Mouse (Mus musculus) WW6 (cell line): ENCODE data around the gene Rbm15.

Experiments used
- DNase-seq: peaks from one replicate; pipeline ENCODE4 v3.0.0-alpha.2; 2013; ENCODE audit warnings: low read depth, low spot score

Gene Rbm15

GRCm38 (mm10) chr3:107333381-107334201 is at the start of gene Rbm15:
Gene Rbm15 (minus strand): TSS chr3:107333673.
- DNase-seq = peak; percentile 95

GRCm38 (mm10) chr3:107379422-107379821 is 45.9 kb upstream of the Rbm15 start:
- peak; percentile 57 for DNase-seq

GRCm38 (mm10) chr3:107378626-107379025 is 45.2 kb upstream of the Rbm15 start:
- DNase-seq = no peak

- no peak for DNase-seq
Measured at GRCm38 (mm10) chr3:107374948-107375664, 41.6 kb upstream of the Rbm15 start.

- no peak for DNase-seq
Measured at GRCm38 (mm10) chr3:107369156-107369555, 35.7 kb upstream of the Rbm15 start.

- no peak for DNase-seq
Measured at GRCm38 (mm10) chr3:107367938-107368599, 34.6 kb upstream of the Rbm15 start.

- DNase-seq = no peak
Measured at GRCm38 (mm10) chr3:107365341-107365740, 31.9 kb upstream of the Rbm15 start.

GRCm38 (mm10) chr3:107363391-107363790 is 29.9 kb upstream of the Rbm15 start:
- DNase-seq = no peak

GRCm38 (mm10) chr3:107360341-107360740 is 26.9 kb upstream of the Rbm15 start:
- DNase-seq = no peak

- no peak for DNase-seq
Measured at GRCm38 (mm10) chr3:107357700-107358234, 24.3 kb upstream of the Rbm15 start.

GRCm38 (mm10) chr3:107356964-107357441 is 23.5 kb upstream of the Rbm15 start:
- no peak for DNase-seq

GRCm38 (mm10) chr3:107355618-107356260 is 22.3 kb upstream of the Rbm15 start:
- no peak for DNase-seq

- no peak for DNase-seq
Measured at GRCm38 (mm10) chr3:107351706-107352105, 18.2 kb upstream of the Rbm15 start.

GRCm38 (mm10) chr3:107349006-107349405 is 15.5 kb upstream of the Rbm15 start:
- DNase-seq = no peak

- no peak for DNase-seq
Measured at GRCm38 (mm10) chr3:107345033-107345725, 11.7 kb upstream of the Rbm15 start.

GRCm38 (mm10) chr3:107343971-107344370 is 10.5 kb upstream of the Rbm15 start:
- no peak for DNase-seq

GRCm38 (mm10) chr3:107334202-107334934 is 895 bp upstream of the Rbm15 start:
- DNase-seq = no peak

- no peak for DNase-seq
Measured at GRCm38 (mm10) chr3:107332960-107333380, 503 bp downstream of the Rbm15 start.

GRCm38 (mm10) chr3:107332127-107332959 is 1.1 kb downstream of the Rbm15 start:
- no peak for DNase-seq
